Mouse (Mus musculus) midbrain, embryonic 12.5 days (tissue): ENCODE results near the gene Zcchc24. TPM values are rescaled to one million over a fixed set of nuclear protein-coding genes. Genes with fewer than 3 reads are reported as not detected.

Experiments
- ATAC-seq: fragments of 200-750 bp; cut with Nextera tagmentation; 2 replicates; pipeline ENCODE4 v1.8.0; 2017; ENCODE audit warnings: low read depth, moderate TSS enrichment, moderate library complexity; ENCODE audit not compliant: low FRiP score
- H3K27ac ChIP-seq: fragments of 300-500 bp; sonication (generic); replicated peaks from 2 replicates; pipeline ENCODE4 v1.5.1; 2016; ENCODE audit warnings: mild to moderate bottlenecking
- H3K27me3 ChIP-seq: fragments of 300-500 bp; sonication (generic); 2 replicates; pipeline ENCODE4 v1.6.1; 2016; ENCODE audit warnings: mild to moderate bottlenecking
- H3K36me3 ChIP-seq: fragments of 300-500 bp; sonication (generic); 2 replicates; pipeline ENCODE4 v1.6.1; 2016
- H3K4me1 ChIP-seq: fragments of 300-500 bp; sonication (generic); 2 replicates; pipeline ENCODE4 v1.6.1; 2016
- H3K4me2 ChIP-seq: fragments of 300-500 bp; sonication (generic); replicated peaks from 2 replicates; pipeline ENCODE4 v1.6.1; 2016; ENCODE audit warnings: mild to moderate bottlenecking, moderate library complexity
- H3K4me3 ChIP-seq: fragments of 300-500 bp; sonication (generic); 2 replicates; pipeline ENCODE4 v1.5.1; 2016; ENCODE audit warnings: mild to moderate bottlenecking
- H3K9ac ChIP-seq: fragments of 300-500 bp; sonication (generic); replicated peaks from 2 replicates; pipeline ENCODE4 v1.6.1; 2016; ENCODE audit warnings: mild to moderate bottlenecking, moderate library complexity
- H3K9me3 ChIP-seq: fragments of 300-500 bp; sonication (generic); 2 replicates; pipeline ENCODE4 v1.6.1; 2016; ENCODE audit warnings: mild to moderate bottlenecking
- WGBS: fragments of 180-500 bp; shearing (Covaris S2); methylation state at CpG from one replicate; pipeline ENCODE4 v1.1.7; 2016; 5-methylcytosine and 5-hydroxymethylcytosine counted together
- polyA plus RNA-seq: library from polyadenylated mRNA; unstranded; fragments of >200 nt; fragmentation: Nextera tagmentation; extraction: Ambion mirVana; gene quantifications from 2 replicates; pipeline ENCODE4 v1.2.1, GENCODE M21; 2016

Zcchc24 gene
- polyA plus RNA-seq, 1 experiment from 2014 or later, result 20.7 TPM

- WGBS, result 50% methylated on average over 4 of the region's 4 CpGs
- no peaks in the 10 kb centered on the region for H3K27me3 ChIP-seq
- peaks cover 10% of the 10 kb centered on the region; the same call in 1 of the 2 replicates for H3K4me1 ChIP-seq
- H3K27ac ChIP-seq, result peak overlapping the region; percentile 46
- no peak overlapping the region for H3K4me2 ChIP-seq
- no peaks in the 10 kb centered on the region for H3K9me3 ChIP-seq
- no peak for ATAC-seq
- H3K9ac ChIP-seq, result no peak overlapping the region
- no peaks in the 10 kb centered on the region for H3K36me3 ChIP-seq
- no peak overlapping the region for H3K4me3 ChIP-seq
Measured at GRCm38 (mm10) chr14:25725690-25726089, 43.1 kb downstream of the Zcchc24 start.

GRCm38 (mm10) chr14:25725032-25725497 lies 43.8 kb downstream of the Zcchc24 start:
- 80% methylated on average over 11 of the region's 11 CpGs for WGBS
- H3K27ac ChIP-seq, result peak overlapping the region; percentile 46
- no peaks in the 10 kb centered on the region for H3K9me3 ChIP-seq
- no peak overlapping the region for H3K4me3 ChIP-seq
- no peaks in the 10 kb centered on the region for H3K36me3 ChIP-seq
- no peak for ATAC-seq
- no peak overlapping the region for H3K4me2 ChIP-seq
- H3K4me1 ChIP-seq, result peaks cover 10% of the 10 kb centered on the region; the same call in 1 of the 2 replicates
- no peak overlapping the region for H3K9ac ChIP-seq
- H3K27me3 ChIP-seq, result no peaks in the 10 kb centered on the region

DNA sequence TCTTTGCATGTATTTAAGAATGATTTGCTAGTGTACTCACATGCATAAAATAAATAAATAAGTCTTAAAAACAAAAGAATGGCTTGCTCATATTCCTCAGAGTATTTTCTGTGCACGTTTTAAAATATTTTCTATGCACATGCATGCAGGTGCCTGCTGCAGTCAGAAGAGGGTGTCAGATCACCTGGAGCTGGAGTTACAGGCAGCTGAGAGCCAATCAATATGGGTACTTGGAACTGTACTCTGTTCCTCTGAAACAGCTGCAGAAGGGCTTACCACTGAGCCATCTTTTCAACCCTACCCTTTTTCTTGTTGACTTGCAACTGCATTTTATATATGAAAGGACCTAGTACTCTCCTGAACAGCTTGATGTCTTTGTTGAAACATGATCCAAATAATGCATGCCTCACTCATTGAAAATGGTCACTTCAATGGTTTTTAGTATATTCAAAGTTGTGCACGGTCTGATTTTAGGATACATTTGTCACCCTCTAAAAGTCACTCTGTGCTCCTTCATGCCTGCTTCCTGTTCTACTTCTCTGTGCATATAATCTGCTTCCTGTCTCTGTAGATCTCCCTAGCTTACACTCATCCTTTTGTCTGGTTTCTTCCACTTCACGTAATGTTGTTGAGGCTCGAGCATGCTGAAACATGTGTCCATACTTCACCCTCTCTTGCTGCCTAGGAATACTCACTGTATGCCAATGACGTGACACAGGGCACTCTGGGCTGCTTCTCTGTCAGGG lies 47.7 kb downstream of the Zcchc24 start:
- no peak for ATAC-seq
- H3K4me3 ChIP-seq, result no peak overlapping the region
- H3K9me3 ChIP-seq, result no peaks in the 10 kb centered on the region
- H3K27ac ChIP-seq, result no peak overlapping the region
- H3K4me2 ChIP-seq, result no peak overlapping the region
- H3K4me1 ChIP-seq, result peaks cover 17% of the 10 kb centered on the region
- no peaks in the 10 kb centered on the region for H3K27me3 ChIP-seq
- WGBS, result 87% methylated on average over 5 of the region's 5 CpGs
- no peak overlapping the region for H3K9ac ChIP-seq
- no peaks in the 10 kb centered on the region for H3K36me3 ChIP-seq

DNA sequence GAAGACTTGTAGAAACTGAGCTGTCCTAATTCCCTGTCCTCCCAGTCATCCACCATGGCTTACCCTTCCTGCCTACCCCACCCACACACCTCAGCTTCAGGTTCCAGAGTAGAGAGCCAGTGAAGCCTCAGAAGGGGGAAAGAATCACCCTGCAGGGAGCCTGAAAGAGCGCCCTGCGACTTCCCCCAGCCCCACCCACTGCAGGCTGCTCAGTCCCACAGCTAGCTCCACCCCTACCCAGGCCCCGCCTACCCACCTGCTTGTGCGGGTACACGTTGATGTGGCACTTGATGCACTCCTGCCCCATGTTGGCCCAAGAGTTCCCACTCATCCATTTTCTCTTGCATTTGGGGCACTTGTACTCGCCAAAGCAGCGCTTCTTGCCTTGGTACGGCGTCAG lies 49.5 kb downstream of the Zcchc24 start:
- no peaks in the 10 kb centered on the region for H3K9me3 ChIP-seq
- no peaks in the 10 kb centered on the region for H3K36me3 ChIP-seq
- WGBS, result 50% methylated on average over 9 of the region's 9 CpGs
- H3K4me2 ChIP-seq, result no peak overlapping the region
- H3K9ac ChIP-seq, result no peak overlapping the region
- peaks cover 6% of the 10 kb centered on the region for H3K4me1 ChIP-seq
- H3K4me3 ChIP-seq, result no peak overlapping the region
- H3K27ac ChIP-seq, result no peak overlapping the region
- H3K27me3 ChIP-seq, result no peaks in the 10 kb centered on the region
- no peak for ATAC-seq

GRCm38 (mm10) chr14:25718471-25718870 lies 50.4 kb downstream of the Zcchc24 start:
- Histone ChIP-seq H3K27me3 (no peaks in the 10 kb centered on the region), H3K4me3 (no peak overlapping the region), H3K4me2 (no peak overlapping the region), H3K9ac (no peak overlapping the region), H3K9me3 (no peaks in the 10 kb centered on the region), H3K4me1 (peaks cover 6% of the 10 kb centered on the region), H3K36me3 (no peaks in the 10 kb centered on the region), H3K27ac (no peak overlapping the region)
- 8% methylated on average over 2 of the region's 2 CpGs for WGBS
- no peak for ATAC-seq

DNA sequence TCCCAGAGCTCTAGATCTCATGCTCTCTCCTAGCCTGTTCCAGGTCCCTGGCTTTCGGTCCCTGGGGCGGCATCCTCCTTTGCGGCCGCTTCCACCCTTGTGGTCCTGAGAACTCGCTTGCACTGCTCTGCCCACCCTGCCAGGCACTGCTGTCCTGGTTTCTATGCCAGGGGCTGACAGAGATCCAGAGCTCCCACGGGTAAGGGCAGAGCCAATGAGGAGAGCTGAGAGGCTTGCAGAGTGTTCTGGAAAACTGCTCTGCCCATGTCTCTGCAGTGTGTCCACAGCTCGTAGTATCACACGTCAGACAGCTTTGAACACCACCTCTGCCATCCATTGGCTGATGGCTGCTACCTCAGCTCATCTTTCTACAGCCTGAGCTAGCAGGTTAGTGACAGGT lies 51.1 kb downstream of the Zcchc24 start:
- Histone ChIP-seq H3K9me3 (no peaks in the 10 kb centered on the region), H3K36me3 (no peaks in the 10 kb centered on the region), H3K27me3 (no peaks in the 10 kb centered on the region), H3K4me1 (peaks cover 6% of the 10 kb centered on the region), H3K4me2 (no peak overlapping the region), H3K27ac (no peak overlapping the region), H3K4me3 (no peak overlapping the region), H3K9ac (no peak overlapping the region)
- whole genome bisulfite sequencing, result 89% methylated on average over 8 of the region's 8 CpGs
- no peak for ATAC-seq

DNA sequence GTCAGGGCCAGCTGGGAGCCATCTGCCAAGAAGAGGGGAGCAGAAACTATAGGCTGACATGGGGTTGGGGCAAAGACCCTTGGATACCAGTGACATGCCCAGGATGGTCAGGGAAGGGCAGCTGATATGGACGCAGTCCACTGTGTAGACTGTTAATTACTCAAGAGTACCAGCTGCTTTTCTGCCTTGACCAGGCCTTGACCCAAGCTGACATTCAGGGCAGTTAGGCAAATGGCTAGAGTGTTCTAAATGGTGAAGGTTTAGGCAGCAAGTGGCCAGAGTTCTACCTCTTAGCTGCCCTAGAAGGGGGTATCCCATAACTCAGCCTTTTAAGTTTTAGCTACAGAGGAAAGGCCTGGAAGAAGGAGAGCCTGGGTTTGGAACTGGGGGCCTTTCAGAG lies 52.3 kb downstream of the Zcchc24 start:
- Histone ChIP-seq H3K9ac (no peak overlapping the region), H3K9me3 (no peaks in the 10 kb centered on the region), H3K36me3 (no peaks in the 10 kb centered on the region), H3K27me3 (no peaks in the 10 kb centered on the region), H3K4me2 (no peak overlapping the region), H3K4me3 (no peak overlapping the region), H3K4me1 (peaks cover 10% of the 10 kb centered on the region), H3K27ac (no peak overlapping the region)
- WGBS, result 88% methylated on average over 1 of the region's 1 CpGs
- no peak for ATAC-seq

- peaks cover 27% of the 10 kb centered on the region for H3K4me1 ChIP-seq
- ATAC-seq, result no peak
Measured at GRCm38 (mm10) chr14:25713443-25713842, 55.4 kb downstream of the Zcchc24 start.

DNA sequence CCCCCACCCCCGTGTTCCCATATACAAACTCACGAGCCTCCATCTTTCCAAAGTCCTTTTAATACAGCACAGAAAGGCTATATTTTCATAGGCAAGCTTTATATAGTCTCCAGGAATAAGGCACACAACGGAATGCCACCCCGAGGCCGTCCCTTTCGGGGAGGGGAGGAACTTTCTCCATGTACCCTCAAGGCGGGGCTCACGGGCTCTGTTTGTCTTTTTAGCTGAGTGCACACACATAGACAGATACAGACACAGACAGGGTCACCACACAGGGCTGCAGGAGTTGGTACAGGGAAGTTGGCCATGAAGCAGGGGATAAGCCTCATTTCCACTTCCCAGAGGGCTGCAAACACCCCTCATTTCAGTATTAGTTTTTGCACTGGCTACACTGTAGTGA lies 57.2 kb downstream of the Zcchc24 start:
- no peak for ATAC-seq
- WGBS, result 63% methylated on average over 8 of the region's 8 CpGs
- no peak overlapping the region for H3K4me2 ChIP-seq
- H3K4me3 ChIP-seq, result no peak overlapping the region
- H3K4me1 ChIP-seq, result peaks cover 24% of the 10 kb centered on the region
- H3K27ac ChIP-seq, result no peak overlapping the region
- no peaks in the 10 kb centered on the region for H3K27me3 ChIP-seq
- H3K36me3 ChIP-seq, result no peaks in the 10 kb centered on the region
- H3K9me3 ChIP-seq, result no peaks in the 10 kb centered on the region
- H3K9ac ChIP-seq, result no peak overlapping the region

More at GRCm38 (mm10) chr14:25713443-25713842, 55.4 kb downstream of the Zcchc24 start:
- Histone ChIP-seq H3K9ac (no peak overlapping the region), H3K36me3 (no peaks in the 10 kb centered on the region), H3K4me2 (no peak overlapping the region), H3K27ac (no peak overlapping the region), H3K9me3 (no peaks in the 10 kb centered on the region), H3K4me3 (no peak overlapping the region), H3K27me3 (no peaks in the 10 kb centered on the region)
- 22% methylated on average over 4 of the region's 4 CpGs for WGBS

DNA sequence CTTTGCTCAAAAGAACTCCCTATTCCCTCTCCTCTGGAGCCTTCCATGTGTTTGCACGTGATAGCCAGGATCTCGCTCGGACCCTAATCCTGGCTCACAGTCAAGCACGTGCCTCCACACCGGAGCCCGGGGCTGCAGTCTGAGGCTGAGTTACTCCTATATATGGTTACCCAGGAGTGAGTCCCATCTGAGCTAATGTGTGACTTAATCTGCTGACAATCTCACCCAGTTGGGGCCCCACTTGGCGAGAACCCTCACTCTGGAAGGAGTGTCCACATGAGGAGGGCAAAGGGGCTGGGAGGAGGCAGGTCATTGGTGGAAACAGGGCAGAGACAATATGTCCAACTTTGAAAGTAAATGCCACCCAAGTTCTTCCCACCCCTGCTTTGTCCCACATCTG lies 57.7 kb downstream of the Zcchc24 start:
- ATAC-seq, result no peak
- no peaks in the 10 kb centered on the region for H3K9me3 ChIP-seq
- no peak overlapping the region for H3K4me2 ChIP-seq
- peaks cover 24% of the 10 kb centered on the region for H3K4me1 ChIP-seq
- H3K27ac ChIP-seq, result no peak overlapping the region
- no peaks in the 10 kb centered on the region for H3K27me3 ChIP-seq
- no peak overlapping the region for H3K4me3 ChIP-seq
- no peak overlapping the region for H3K9ac ChIP-seq
- H3K36me3 ChIP-seq, result no peaks in the 10 kb centered on the region
- 72% methylated on average over 7 of the region's 7 CpGs for WGBS

DNA sequence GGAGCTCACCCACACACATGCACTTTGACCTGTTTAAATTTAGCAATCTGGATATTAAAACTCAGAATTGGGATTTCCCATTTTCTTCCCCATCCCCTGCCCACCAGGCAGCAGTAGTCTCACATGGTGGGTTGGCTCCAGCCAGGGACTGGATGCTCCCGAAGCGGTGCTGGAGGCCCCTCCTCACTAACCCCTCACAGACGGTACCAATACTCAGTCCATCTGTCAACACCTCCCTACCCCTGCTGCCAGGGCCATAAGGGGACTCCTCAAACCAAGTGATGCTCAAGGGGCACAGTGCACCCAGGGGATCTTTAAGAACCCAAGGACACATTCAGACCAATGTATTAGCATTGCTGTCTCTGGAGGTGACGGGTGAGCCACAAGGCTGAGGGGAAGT lies 58.2 kb downstream of the Zcchc24 start:
- no peak for ATAC-seq
- H3K27me3 ChIP-seq, result no peaks in the 10 kb centered on the region
- no peak overlapping the region for H3K9ac ChIP-seq
- no peak overlapping the region for H3K4me3 ChIP-seq
- no peaks in the 10 kb centered on the region for H3K36me3 ChIP-seq
- no peak overlapping the region for H3K27ac ChIP-seq
- H3K4me2 ChIP-seq, result no peak overlapping the region
- 76% methylated on average over 4 of the region's 4 CpGs for WGBS
- H3K4me1 ChIP-seq, result peaks cover 24% of the 10 kb centered on the region
- no peaks in the 10 kb centered on the region for H3K9me3 ChIP-seq

GRCm38 (mm10) chr14:25710073-25710472 lies 58.8 kb downstream of the Zcchc24 start:
- Histone ChIP-seq H3K36me3 (no peaks in the 10 kb centered on the region), H3K27me3 (no peaks in the 10 kb centered on the region), H3K4me1 (peaks cover 24% of the 10 kb centered on the region), H3K9ac (no peak overlapping the region), H3K4me2 (no peak overlapping the region), H3K27ac (no peak overlapping the region), H3K4me3 (no peak overlapping the region), H3K9me3 (no peaks in the 10 kb centered on the region)
- 74% methylated on average over 4 of the region's 4 CpGs for WGBS
- ATAC-seq, result no peak

GRCm38 (mm10) chr14:25708917-25709316 lies 59.9 kb downstream of the Zcchc24 start:
- Histone ChIP-seq H3K27ac (no peak overlapping the region), H3K9ac (no peak overlapping the region), H3K36me3 (no peaks in the 10 kb centered on the region), H3K4me3 (no peak overlapping the region), H3K4me1 (peaks cover 24% of the 10 kb centered on the region), H3K27me3 (no peaks in the 10 kb centered on the region), H3K9me3 (no peaks in the 10 kb centered on the region), H3K4me2 (no peak overlapping the region)
- ATAC-seq, result no peak
- WGBS, result 80% methylated on average over 2 of the region's 2 CpGs
